27 mouse cellular contexts compared by ENCODE assay signal in genomic region chr2:102873194-102873593, GRCm38 (mm10). TPM values are rescaled to one million over a fixed set of nuclear protein-coding genes. Genes with fewer than 3 reads are reported as not detected.
A peak's percentile ranks its signal among the peaks of the same experiment; 100 is the strongest.
DNase-seq lines count a peak whose midpoint lies in the region; ATAC-seq lines count a peak whose summit lies in the region.
"Had no signal": no experiment of that assay in that cellular context is flagged by ENCODE, and none has a peak within 500 bp of the region (broad histone marks: within the 10 kb centered on the region; RNA-seq: fewer than 3 reads in every experiment).

No protein-coding gene starts in this region.

- no peak overlapping the region for H3K4me3 ChIP-seq in limb, embryonic 10.5 days
- H3K4me3 ChIP-seq in liver, embryonic 11.5 days (ENCODE audit: low read depth, low read length) = no peak overlapping the region
- H3K4me3 ChIP-seq: embryonic facial prominence, embryonic 15.5 days; forebrain, embryonic 10.5 days; heart, embryonic 15.5 days; limb, embryonic 13.5 days; neural tube, embryonic 15.5 days had no signal

- intact Hi-C loops in left cerebral cortex, postnatal 4 days (cut with DNase I) = no loop called here

- no peaks in the 10 kb centered on the region for H3K9me3 ChIP-seq in limb, embryonic 10.5 days (replicated peaks)
- no peaks in the 10 kb centered on the region for H3K9me3 ChIP-seq in liver, embryonic 11.5 days (ENCODE audit: control insufficient read depth, low read length)
- H3K9me3 ChIP-seq: embryonic facial prominence, embryonic 15.5 days; forebrain, embryonic 10.5 days; G1E; heart, embryonic 15.5 days; limb, embryonic 13.5 days; neural tube, embryonic 15.5 days had no signal

- H3K27ac ChIP-seq in limb, embryonic 10.5 days = peak overlapping the region; percentile 61
- no peak overlapping the region for H3K27ac ChIP-seq in liver, embryonic 11.5 days (ENCODE audit: low read depth, low read length)
- H3K27ac ChIP-seq: embryonic facial prominence, embryonic 15.5 days; forebrain, embryonic 10.5 days; heart, embryonic 15.5 days; hindbrain, embryonic 14.5 days; kidney, postnatal 0 days; limb, embryonic 13.5 days; liver, embryonic 14.5 days; neural tube, embryonic 15.5 days; stomach, postnatal 0 days had no signal

- H3K9ac ChIP-seq in liver, embryonic 11.5 days (ENCODE audit: low read depth, low read length) = no peak overlapping the region
- H3K9ac ChIP-seq: embryonic facial prominence, embryonic 15.5 days; heart, embryonic 15.5 days; hindbrain, embryonic 14.5 days; limb, embryonic 13.5 days; liver, embryonic 14.5 days; lung, embryonic 14.5 days; neural tube, embryonic 15.5 days had no signal

- 95% methylated on average over 4 of the region's 4 CpGs for WGBS in limb, embryonic 10.5 days
- 91% methylated on average over 4 of the region's 4 CpGs for WGBS in liver, embryonic 11.5 days

- H3K4me1 ChIP-seq in limb, embryonic 10.5 days = peaks cover 19% of the 10 kb centered on the region
- peaks cover 51% of the 10 kb centered on the region for H3K4me1 ChIP-seq in liver, embryonic 11.5 days (replicated peaks; ENCODE audit: control insufficient read depth, insufficient read depth, low read length)
- H3K4me1 ChIP-seq: neural tube, embryonic 15.5 days had no signal

- no peak overlapping the region for H3K4me2 ChIP-seq in liver, embryonic 11.5 days
- H3K4me2 ChIP-seq: embryonic facial prominence, embryonic 15.5 days; heart, embryonic 15.5 days; hindbrain, embryonic 14.5 days; lung, embryonic 14.5 days; neural tube, embryonic 15.5 days had no signal

- no peak for ATAC-seq in liver, embryonic 11.5 days (replicated peaks; ENCODE audit: low FRiP score)
- ATAC-seq: forebrain, embryonic 16.5 days; midbrain, embryonic 16.5 days had no signal

- peak; percentile 36 for DNase-seq in adrenal gland, adult 2 months
- DNase-seq in adrenal gland, adult 8-10 months = no peak
- peak; percentile 34 for DNase-seq in left cerebral cortex, postnatal 4 days
- no peak for DNase-seq in left cerebral cortex, adult 8-10 months (ENCODE audit: low spot score in 2 of 2)
- DNase-seq in NIH3T3 (ENCODE audit: low read depth) = peak; percentile 84
- DNase-seq in limb, embryonic 10.5 days (ENCODE audit: low spot score) = no peak
- no peak for DNase-seq in liver, embryonic 11.5 days (ENCODE audit: low spot score)
- DNase-seq in thymus, postnatal 10 days (ENCODE audit: low spot score in 2 of 2) = no peak
- DNase-seq: cerebellum, adult 18-20 months; cerebellum, postnatal 36 days; gastrocnemius, postnatal 25 days; heart, postnatal 4 days; kidney, adult 18-20 months had no signal

- H3K36me3 ChIP-seq in limb, embryonic 10.5 days = no peaks in the 10 kb centered on the region
- no peaks in the 10 kb centered on the region for H3K36me3 ChIP-seq in liver, embryonic 11.5 days (ENCODE audit: control insufficient read depth, insufficient read depth, low read length)
- H3K36me3 ChIP-seq: embryonic facial prominence, embryonic 15.5 days; forebrain, embryonic 10.5 days; heart, embryonic 15.5 days; limb, embryonic 13.5 days; neural tube, embryonic 15.5 days had no signal

- no peaks in the 10 kb centered on the region for H3K27me3 ChIP-seq in limb, embryonic 10.5 days (ENCODE audit: low read depth, poor library complexity, severe bottlenecking)
- H3K27me3 ChIP-seq in liver, embryonic 11.5 days (replicated peaks; ENCODE audit: control insufficient read depth, insufficient read depth, low read length) = no peaks in the 10 kb centered on the region
- H3K27me3 ChIP-seq: CH12.LX; embryonic facial prominence, embryonic 15.5 days; heart, embryonic 15.5 days; limb, embryonic 13.5 days; neural tube, embryonic 15.5 days had no signal

RNA-seq across cellular contexts. Expression of gene Cd44, which starts 28.3 kb away (rescaled TPM):
- 10 to 100 TPM; 53.7 to 60.7 TPM for total RNA-seq in adrenal gland, adult 2 months (2021)
- polyA plus RNA-seq in adrenal gland, adult 2 months (2012; rRNA removed) = 9.5 and 12.8 TPM in 2 replicates
- 10 to 100 TPM; 38.3 to 83.6 (median 56.9) TPM for total RNA-seq in adrenal gland, adult 8-10 months (2022)
- 10 to 100 TPM; 10.6 to 11.0 TPM for total RNA-seq in left cerebral cortex, postnatal 4 days (2021)
- total RNA-seq in left cerebral cortex, adult 8-10 months (2022) = 1 to 10 TPM; 3.8 to 9.0 (median 5.8) TPM
- 3.2 and 3.4 TPM in 2 replicates for polyA plus RNA-seq in limb, embryonic 10.5 days (2016; fragmentation: Nextera tagmentation; extraction: Ambion mirVana)
- polyA plus RNA-seq in liver, embryonic 11.5 days (2014; fragmentation: Nextera tagmentation; extraction: Ambion mirVana) = 25.9 and 28.1 TPM in 2 replicates

Comparison
In these comparisons a context has a peak if more than half of its experiments do, and no peak if none do; other contexts are left out.
1. DNase-seq: peak in adrenal gland, adult 2 months (single experiment), left cerebral cortex, postnatal 4 days (single experiment) and NIH3T3 (single experiment); none in adrenal gland, adult 8-10 months (single experiment), left cerebral cortex, adult 8-10 months (0 of 2), limb, embryonic 10.5 days (single experiment), liver, embryonic 11.5 days (single experiment) and thymus, postnatal 10 days (0 of 2).